32 mouse cellular contexts compared by ENCODE assay signal in genomic region chr7:28476191-28476590, GRCm38 (mm10). TPM values are rescaled to one million over a fixed set of nuclear protein-coding genes. Genes with fewer than 3 reads are reported as not detected.
A peak's percentile ranks its signal among the peaks of the same experiment; 100 is the strongest.
DNase-seq lines count a peak whose midpoint lies in the region; ATAC-seq and TF ChIP-seq lines count a peak whose summit lies in the region.
"Had no signal": no experiment of that assay in that cellular context is flagged by ENCODE, and none has a peak within 500 bp of the region (broad histone marks: within the 10 kb centered on the region; RNA-seq: fewer than 3 reads in every experiment).

No protein-coding gene starts in this region.

- no peak overlapping the region for H3K27ac ChIP-seq in kidney, postnatal 0 days
- no peak overlapping the region for H3K27ac ChIP-seq in lung, postnatal 0 days (ENCODE audit: low read length)
- no peak overlapping the region for H3K27ac ChIP-seq in CH12.LX (ENCODE audit: insufficient read depth, low read depth)
- H3K27ac ChIP-seq in intestine, postnatal 0 days (ENCODE audit: low read depth, low read length): no peak overlapping the region
- H3K27ac ChIP-seq: embryonic facial prominence, embryonic 15.5 days; forebrain, embryonic 10.5 days; forebrain, embryonic 15.5 days; heart, embryonic 10.5 days; hindbrain, embryonic 14.5 days had no signal

- peak; percentile 32 for TF ChIP-seq RAD21 in CH12.LX (IDR thresholded peaks at IDR 0.05; ENCODE audit: low read depth, low read length)

- 88% methylated on average over 6 of the region's 6 CpGs for WGBS in kidney, postnatal 0 days
- 82% methylated on average over 6 of the region's 6 CpGs for WGBS in lung, postnatal 0 days
- WGBS in intestine, postnatal 0 days: 90% methylated on average over 6 of the region's 6 CpGs

- peak; percentile 39; the same call in 1 of the 2 replicates for TF ChIP-seq CTCF in kidney, postnatal 0 days (IDR thresholded peaks at IDR 0.05; ENCODE audit: low read depth)
- TF ChIP-seq CTCF in lung, postnatal 0 days (IDR thresholded peaks at IDR 0.05): peak; percentile 33; the same call in 1 of the 2 replicates
- peak in 1 of 2 experiments; percentile 38; a peak in 2 of 4 replicates for TF ChIP-seq CTCF in CH12.LX (conservative IDR thresholded peaks at IDR 0.05 in 1 of 2, IDR thresholded peaks at IDR 0.05 in 1 of 2; ENCODE audit: low read depth in 2 of 2, low read length in 2 of 2)
- peak; percentile 52 for TF ChIP-seq CTCF in intestine, postnatal 0 days (IDR thresholded peaks at IDR 0.05; ENCODE audit: low read depth)

- H3K27me3 ChIP-seq in kidney, postnatal 0 days (ENCODE audit: insufficient read depth, low read length): no peaks in the 10 kb centered on the region
- H3K27me3 ChIP-seq in lung, postnatal 0 days (replicated peaks; ENCODE audit: insufficient read depth, low read length): no peaks in the 10 kb centered on the region
- peaks cover 7% of the 10 kb centered on the region for H3K27me3 ChIP-seq in CH12.LX (replicated peaks)
- no peaks in the 10 kb centered on the region for H3K27me3 ChIP-seq in intestine, postnatal 0 days (replicated peaks; ENCODE audit: control insufficient read depth, insufficient read depth, low read length)
- H3K27me3 ChIP-seq: embryonic facial prominence, embryonic 15.5 days; forebrain, embryonic 15.5 days had no signal

- in situ Hi-C loops in CH12.LX (cut with MboI; ENCODE audit: low pct_ligation_motif_present, low pct_unique_long_range_greater_than_20kb, low sequenced_read_pairs): no loop called here

- no peak for DNase-seq in kidney, postnatal 0 days (ENCODE audit: low spot score)
- DNase-seq in kidney, postnatal 10 days: no peak
- no peak for DNase-seq in lung, postnatal 0 days (ENCODE audit: low spot score)
- DNase-seq in lung, postnatal 36 days: no peak
- DNase-seq in CH12.LX (ENCODE audit: extremely low read depth): no peak
- no peak for DNase-seq in cerebellum, postnatal 25 days
- no peak for DNase-seq in ovary, postnatal 10 days (ENCODE audit: low spot score)
- DNase-seq: adrenal gland, adult 2 months; adrenal gland, postnatal 25 days; B cell, adult 2 months; cerebellum, adult 18-20 months; cerebellum, adult 9-11 months; embryo, embryonic 11 days; gastrocnemius, postnatal 10 days; heart, adult 18-20 months; heart, postnatal 10 days had no signal

- no peaks in the 10 kb centered on the region for H3K36me3 ChIP-seq in kidney, postnatal 0 days (ENCODE audit: insufficient read depth, low read length)
- no peaks in the 10 kb centered on the region for H3K36me3 ChIP-seq in lung, postnatal 0 days (ENCODE audit: insufficient read depth, low read length)
- no peaks in the 10 kb centered on the region for H3K36me3 ChIP-seq in CH12.LX (replicated peaks in 1 of 2; ENCODE audit: control insufficient read depth in 1 of 2, insufficient read depth in 1 of 2, low read length in 1 of 2)
- no peaks in the 10 kb centered on the region for H3K36me3 ChIP-seq in intestine, postnatal 0 days (ENCODE audit: control insufficient read depth, insufficient read depth)
- H3K36me3 ChIP-seq: embryonic facial prominence, embryonic 15.5 days; forebrain, embryonic 10.5 days; forebrain, embryonic 15.5 days; heart, embryonic 10.5 days had no signal

- H3K79me2 ChIP-seq in CH12.LX (replicated peaks; ENCODE audit: control insufficient read depth, extremely low read depth, insufficient read depth, poor library complexity, severe bottlenecking): no peaks in the 10 kb centered on the region

- no peaks in the 10 kb centered on the region for H3K9me3 ChIP-seq in kidney, postnatal 0 days (replicated peaks; ENCODE audit: low read length)
- H3K9me3 ChIP-seq in lung, postnatal 0 days (ENCODE audit: low read length): no peaks in the 10 kb centered on the region
- peaks cover 2% of the 10 kb centered on the region for H3K9me3 ChIP-seq in CH12.LX (replicated peaks; ENCODE audit: low read length)
- no peaks in the 10 kb centered on the region for H3K9me3 ChIP-seq in intestine, postnatal 0 days (ENCODE audit: control insufficient read depth)
- H3K9me3 ChIP-seq: embryonic facial prominence, embryonic 15.5 days; forebrain, embryonic 10.5 days; forebrain, embryonic 15.5 days; heart, embryonic 10.5 days had no signal

- no peak for ATAC-seq in kidney, postnatal 0 days (replicated peaks; ENCODE audit: low FRiP score, low read depth)
- ATAC-seq in lung, postnatal 0 days: no peak
- no peak for ATAC-seq in intestine, postnatal 0 days
- ATAC-seq: activated CD4-positive, CD25-positive, alpha-beta regulatory T cell, adult 4 months; CD4-positive, CD25-positive, alpha-beta regulatory T cell, adult 4 months; forebrain, embryonic 15.5 days; Patski had no signal

- no peak overlapping the region for H3K4me2 ChIP-seq in kidney, postnatal 0 days (ENCODE audit: low read length)
- H3K4me2 ChIP-seq in lung, postnatal 0 days (replicated peaks; ENCODE audit: low read depth, low read length): no peak overlapping the region
- no peak overlapping the region for H3K4me2 ChIP-seq in CH12.LX (ENCODE audit: insufficient read depth, low read depth, poor library complexity, severe bottlenecking)
- H3K4me2 ChIP-seq in intestine, postnatal 0 days (replicated peaks; ENCODE audit: low read depth): no peak overlapping the region
- H3K4me2 ChIP-seq: embryonic facial prominence, embryonic 15.5 days; forebrain, embryonic 15.5 days; hindbrain, embryonic 14.5 days had no signal

- H3K4me3 ChIP-seq in kidney, postnatal 0 days (replicated peaks; ENCODE audit: low read depth, low read length): no peak overlapping the region
- no peak overlapping the region for H3K4me3 ChIP-seq in lung, postnatal 0 days (ENCODE audit: low read depth, low read length)
- H3K4me3 ChIP-seq in CH12.LX (replicated peaks in 1 of 3; ENCODE audit: low read depth in 2 of 3, low read length in 2 of 3, poor library complexity in 1 of 3): no peak overlapping the region
- no peak overlapping the region for H3K4me3 ChIP-seq in intestine, postnatal 0 days (ENCODE audit: low read depth, low read length)
- H3K4me3 ChIP-seq: embryonic facial prominence, embryonic 15.5 days; erythroblast, embryonic 14.5 days; forebrain, embryonic 10.5 days; forebrain, embryonic 15.5 days; heart, embryonic 10.5 days had no signal

- TF ChIP-seq POLR2A in CH12.LX (IDR thresholded peaks at IDR 0.05; ENCODE audit: low read depth, low read length): no peak

- H3K9ac ChIP-seq in kidney, postnatal 0 days (ENCODE audit: low read depth, low read length): no peak overlapping the region
- no peak overlapping the region for H3K9ac ChIP-seq in lung, postnatal 0 days (replicated peaks; ENCODE audit: low read depth)
- no peak overlapping the region for H3K9ac ChIP-seq in CH12.LX (ENCODE audit: insufficient read depth, low read depth)
- no peak overlapping the region for H3K9ac ChIP-seq in intestine, postnatal 0 days (ENCODE audit: low read depth, low read length)
- H3K9ac ChIP-seq: embryonic facial prominence, embryonic 15.5 days; forebrain, embryonic 15.5 days; hindbrain, embryonic 14.5 days had no signal

- dilution Hi-C loops in CH12.LX (cut with MboI; ENCODE audit: extremely low pct_ligation_motif_present, extremely low pct_unique_long_range_greater_than_20kb, low sequenced_read_pairs): no loop called here

- no peak for TF ChIP-seq EP300 in lung, postnatal 0 days (IDR thresholded peaks at IDR 0.05)
- no peak for TF ChIP-seq EP300 in CH12.LX (IDR thresholded peaks at IDR 0.05; ENCODE audit: low read length)

- H3K4me1 ChIP-seq in kidney, postnatal 0 days (replicated peaks; ENCODE audit: insufficient read depth, low read length): no peaks in the 10 kb centered on the region
- H3K4me1 ChIP-seq in lung, postnatal 0 days (ENCODE audit: insufficient read depth, low read depth, low read length): no peaks in the 10 kb centered on the region
- H3K4me1 ChIP-seq in CH12.LX (ENCODE audit: control insufficient read depth in 1 of 2, insufficient read depth in 2 of 2): peaks cover 9 to 15% of the 10 kb centered on the region in 2 experiments; a peak in 3 of 4 replicates
- 0 out of 2 replicates have a peak, but pooled peaks cover 3% of the 10 kb centered on the region for H3K4me1 ChIP-seq in intestine, postnatal 0 days (replicated peaks; ENCODE audit: control insufficient read depth, insufficient read depth, low read length)
- H3K4me1 ChIP-seq: embryonic facial prominence, embryonic 15.5 days; forebrain, embryonic 15.5 days had no signal

TF ChIP-seq in CH12.LX, 34 proteins besides CTCF, POLR2A, EP300 and RAD21:
- TF ChIP-seq SMC3 (IDR thresholded peaks at IDR 0.05; ENCODE audit: low read depth, low read length): peak; percentile 45
- TF ChIP-seq MAX (IDR thresholded peaks at IDR 0.05; ENCODE audit: low read length): no peak

RNA-seq across cellular contexts. Expression of gene Lrfn1, which starts 24.4 kb away (rescaled TPM):
- polyA plus RNA-seq in kidney, postnatal 0 days (2015; fragmentation: Nextera tagmentation; extraction: Ambion mirVana): 2.1 and 2.8 TPM in 2 replicates
- polyA plus RNA-seq in lung, postnatal 0 days (2015; fragmentation: Nextera tagmentation; extraction: Ambion mirVana): 0.97 and 1.4 TPM in 2 replicates
- total RNA-seq in CH12.LX (2012; rRNA removed) (1.9 and 2.7 TPM in 2 replicates), CH12.LX (2014; rRNA removed) (0.31 and 0.67 TPM in 2 replicates)
- 0.99 and 1.00 TPM in 2 replicates for polyA plus RNA-seq in CH12.LX (2012; ENCODE audit: insufficient read length, low read depth)
- polyA plus RNA-seq in intestine, postnatal 0 days (2015; fragmentation: Nextera tagmentation; extraction: Ambion mirVana): 0.55 and 0.82 TPM in 2 replicates
- polyA plus RNA-seq: activated CD4-positive, CD25-positive, alpha-beta regulatory T cell, adult 4 months; CD4-positive, CD25-positive, alpha-beta regulatory T cell, adult 4 months had no signal

RNA-seq across cellular contexts. Expression of gene Ifnl2, which starts 34.1 kb away (rescaled TPM):
- not detected in 2 replicates for polyA plus RNA-seq in kidney, postnatal 0 days (2015; fragmentation: Nextera tagmentation; extraction: Ambion mirVana)
- not detected in 2 replicates for polyA plus RNA-seq in lung, postnatal 0 days (2015; fragmentation: Nextera tagmentation; extraction: Ambion mirVana)
- total RNA-seq in CH12.LX (2012; rRNA removed): not detected in 2 replicates
- not detected in 2 replicates for total RNA-seq in CH12.LX (2014; rRNA removed)
- not detected in 2 replicates for polyA plus RNA-seq in CH12.LX (2012; ENCODE audit: insufficient read length, low read depth)
- not detected in 2 replicates for polyA plus RNA-seq in intestine, postnatal 0 days (2015; fragmentation: Nextera tagmentation; extraction: Ambion mirVana)
- total RNA-seq: adrenal gland, adult 2 months; adrenal gland, postnatal 25 days; common myeloid progenitor, adult 5-6 weeks; gastrocnemius, postnatal 10 days; gastrocnemius, postnatal 4 days; heart, adult 18-20 months; heart, postnatal 10 days; hematopoietic stem cell, adult 5-6 weeks had no signal
- polyA plus RNA-seq: activated CD4-positive, CD25-positive, alpha-beta regulatory T cell, adult 4 months; CD4-positive, CD25-positive, alpha-beta regulatory T cell, adult 4 months; embryonic facial prominence, embryonic 11.5 days; embryonic facial prominence, embryonic 15.5 days; erythroblast, embryonic 14.5 days; forebrain, embryonic 10.5 days; forebrain, embryonic 15.5 days; frontal cortex, adult 2 months; heart, embryonic 10.5 days; heart, embryonic 14.5 days; hindbrain, embryonic 14.5 days; Patski had no signal

RNA-seq across cellular contexts. Expression of gene Gmfg, which starts 38.9 kb away (rescaled TPM):
- polyA plus RNA-seq in kidney, postnatal 0 days (2015; fragmentation: Nextera tagmentation; extraction: Ambion mirVana): 19.5 and 23.8 TPM in 2 replicates
- polyA plus RNA-seq in lung, postnatal 0 days (2015; fragmentation: Nextera tagmentation; extraction: Ambion mirVana): 81.0 and 83.1 TPM in 2 replicates
- total RNA-seq in CH12.LX (2012; rRNA removed): 64.3 and 87.9 TPM in 2 replicates
- total RNA-seq in CH12.LX (2014; rRNA removed): 51.6 and 52.3 TPM in 2 replicates
- polyA plus RNA-seq in CH12.LX (2012; ENCODE audit: insufficient read length, low read depth): 45.1 and 45.9 TPM in 2 replicates
- polyA plus RNA-seq in intestine, postnatal 0 days (2015; fragmentation: Nextera tagmentation; extraction: Ambion mirVana): 33.6 and 35.0 TPM in 2 replicates

RNA-seq across cellular contexts. Expression of gene Ifnl3, which starts 46.4 kb away (rescaled TPM):
- not detected in 2 replicates for polyA plus RNA-seq in kidney, postnatal 0 days (2015; fragmentation: Nextera tagmentation; extraction: Ambion mirVana)
- not detected in 2 replicates for polyA plus RNA-seq in lung, postnatal 0 days (2015; fragmentation: Nextera tagmentation; extraction: Ambion mirVana)
- not detected in 2 replicates for total RNA-seq in CH12.LX (2012; rRNA removed)
- total RNA-seq in CH12.LX (2014; rRNA removed): not detected in 2 replicates
- polyA plus RNA-seq in CH12.LX (2012; ENCODE audit: insufficient read length, low read depth): not detected in 2 replicates
- polyA plus RNA-seq in intestine, postnatal 0 days (2015; fragmentation: Nextera tagmentation; extraction: Ambion mirVana): not detected in 2 replicates
- total RNA-seq: adrenal gland, adult 2 months; adrenal gland, postnatal 25 days; common myeloid progenitor, adult 5-6 weeks; gastrocnemius, postnatal 10 days; gastrocnemius, postnatal 4 days; heart, adult 18-20 months; heart, postnatal 10 days; hematopoietic stem cell, adult 5-6 weeks had no signal
- polyA plus RNA-seq: activated CD4-positive, CD25-positive, alpha-beta regulatory T cell, adult 4 months; CD4-positive, CD25-positive, alpha-beta regulatory T cell, adult 4 months; embryonic facial prominence, embryonic 11.5 days; embryonic facial prominence, embryonic 15.5 days; erythroblast, embryonic 14.5 days; forebrain, embryonic 10.5 days; forebrain, embryonic 15.5 days; frontal cortex, adult 2 months; heart, embryonic 10.5 days; heart, embryonic 14.5 days; hindbrain, embryonic 14.5 days; Patski had no signal
